Mouse (Mus musculus) stomach, postnatal 0 days (tissue): ENCODE data around the gene Ptgir. TPM values are rescaled to one million over a fixed set of nuclear protein-coding genes. Genes with fewer than 3 reads are reported as not detected.

Experiments
- ATAC-seq: fragments of 200-750 bp; cut with Nextera tagmentation; 2 replicates; pipeline ENCODE4 v1.8.0; 2017; ENCODE audit not compliant: low FRiP score, low TSS enrichment
- DNase-seq: peaks from one replicate; pipeline ENCODE4 v3.0.0-alpha.2; 2016; ENCODE audit warnings: low spot score
- H3K27ac ChIP-seq: fragments of 300-500 bp; sonication (generic); replicated peaks from 2 replicates; pipeline ENCODE4 v1.5.1; 2014; ENCODE audit warnings: mild to moderate bottlenecking, control low read depth
- H3K27me3 ChIP-seq: fragments of 300-500 bp; sonication (generic); 2 replicates; pipeline ENCODE4 v1.6.1; 2014; ENCODE audit warnings: low read length; ENCODE audit not compliant: control insufficient read depth, insufficient read depth
- H3K36me3 ChIP-seq: fragments of 300-500 bp; sonication (generic); 2 replicates; pipeline ENCODE4 v1.6.1; 2014; ENCODE audit warnings: low read length, mixed read lengths; ENCODE audit not compliant: control insufficient read depth, insufficient read depth
- H3K4me1 ChIP-seq: fragments of 300-500 bp; sonication (generic); replicated peaks from 2 replicates; pipeline ENCODE4 v1.6.1; 2014; ENCODE audit warnings: antibody characterized with exemption; ENCODE audit not compliant: control insufficient read depth, insufficient read depth
- H3K4me2 ChIP-seq: fragments of 300-500 bp; sonication (generic); replicated peaks from 2 replicates; pipeline ENCODE4 v1.6.1; 2014; ENCODE audit warnings: low read depth, mild to moderate bottlenecking, control low read depth, moderate library complexity
- H3K4me3 ChIP-seq: fragments of 300-500 bp; sonication (generic); 2 replicates; pipeline ENCODE4 v1.5.1; 2014; ENCODE audit warnings: low read depth, low read length, control low read depth
- H3K9ac ChIP-seq: fragments of 300-500 bp; sonication (generic); 2 replicates; pipeline ENCODE4 v1.6.1; 2014; ENCODE audit warnings: mild to moderate bottlenecking, low read length, control low read depth, mixed read lengths
- H3K9me3 ChIP-seq: fragments of 300-500 bp; sonication (generic); 2 replicates; pipeline ENCODE4 v1.6.1; 2016; ENCODE audit warnings: low read length; ENCODE audit not compliant: control insufficient read depth
- CTCF ChIP-seq: IDR thresholded peaks from 2 replicates; pipeline ENCODE4 v1.5.1; 2016; ENCODE audit warnings: antibody characterized with exemption, low read depth, mild to moderate bottlenecking, moderate library complexity
- EP300 ChIP-seq: optimal IDR thresholded peaks from 2 replicates; pipeline ENCODE3; 2016; ENCODE audit warnings: antibody characterized with exemption
- WGBS: fragments of 180-500 bp; shearing (Covaris S2); extraction: QIAGEN DNeasy Blood & Tissue Kit; methylation state at CpG from one replicate; pipeline ENCODE4 v1.1.7; 2014; 5-methylcytosine and 5-hydroxymethylcytosine counted together
- polyA plus RNA-seq: library from polyadenylated mRNA; unstranded; fragments of >200 nt; fragmentation: Nextera tagmentation; extraction: Ambion mirVana; gene quantifications from 2 replicates; pipeline ENCODE4 v1.2.1, GENCODE M21; 2015

The Ptgir gene
- polyA plus RNA-seq, 1 experiment from 2014 or later: 1.6 TPM

- no peaks in the 10 kb centered on the region for H3K36me3 ChIP-seq
- TF ChIP-seq CTCF: no peak
- TF ChIP-seq EP300: no peak
- peaks cover 3% of the 10 kb centered on the region; the same call in 1 of the 2 replicates for H3K4me1 ChIP-seq
- H3K27me3 ChIP-seq: no peaks in the 10 kb centered on the region
- peak overlapping the region; percentile 77 for H3K4me2 ChIP-seq
- peak overlapping the region; percentile 53 for H3K27ac ChIP-seq
- ATAC-seq (no peak), DNase-seq (no peak)
- H3K9ac ChIP-seq: peak overlapping the region; percentile 81
- H3K9me3 ChIP-seq: no peaks in the 10 kb centered on the region
- peak overlapping the region; percentile 70 for H3K4me3 ChIP-seq
- WGBS: 14% methylated on average over 11 of the region's 11 CpGs
Measured at GRCm38 (mm10) chr7:16876006-16876405, 30.3 kb upstream of the Ptgir start.

- no peaks in the 10 kb centered on the region for H3K36me3 ChIP-seq
- H3K4me2 ChIP-seq: peak overlapping the region; percentile 77
- peak overlapping the region; percentile 53 for H3K27ac ChIP-seq
- DNase-seq (peak; percentile 35), ATAC-seq (no peak)
- peak overlapping the region; percentile 39 for H3K9ac ChIP-seq
- no peaks in the 10 kb centered on the region for H3K27me3 ChIP-seq
- TF ChIP-seq CTCF: no peak
- no peak for TF ChIP-seq EP300
- no peaks in the 10 kb centered on the region for H3K9me3 ChIP-seq
- 6% methylated on average over 12 of the region's 13 CpGs for WGBS
- peaks cover 3% of the 10 kb centered on the region; the same call in 1 of the 2 replicates for H3K4me1 ChIP-seq
- H3K4me3 ChIP-seq: peak overlapping the region; percentile 70
Measured at GRCm38 (mm10) chr7:16876608-16877007, 29.7 kb upstream of the Ptgir start.

- H3K27ac ChIP-seq: no peak overlapping the region
- H3K4me1 ChIP-seq: peaks cover 3% of the 10 kb centered on the region; the same call in 1 of the 2 replicates
- WGBS: 80% methylated on average over 3 of the region's 3 CpGs
- no peak overlapping the region for H3K9ac ChIP-seq
- H3K9me3 ChIP-seq: no peaks in the 10 kb centered on the region
- H3K4me3 ChIP-seq: no peak overlapping the region
- H3K4me2 ChIP-seq: no peak overlapping the region
- H3K36me3 ChIP-seq: no peaks in the 10 kb centered on the region
- TF ChIP-seq CTCF (no peak), EP300 (no peak)
- no peak for ATAC-seq
- H3K27me3 ChIP-seq: no peaks in the 10 kb centered on the region
- DNase-seq: no peak
Measured at GRCm38 (mm10) chr7:16877717-16878116, 28.6 kb upstream of the Ptgir start.

GRCm38 (mm10) chr7:16879796-16880547, 26.3 kb upstream of the Ptgir start:
- ATAC-seq (peak; percentile 35; the same call in 1 of the 2 replicates), DNase-seq (peak; percentile 49)
- WGBS: 34% methylated on average over 9 of the region's 9 CpGs
- no peaks in the 10 kb centered on the region for H3K27me3 ChIP-seq
- no peaks in the 10 kb centered on the region for H3K9me3 ChIP-seq
- H3K4me1 ChIP-seq: peaks cover 3% of the 10 kb centered on the region; the same call in 1 of the 2 replicates
- no peak overlapping the region for H3K4me3 ChIP-seq
- TF ChIP-seq EP300 (peak; percentile 39), CTCF (no peak)
- H3K36me3 ChIP-seq: peaks cover 3% of the 10 kb centered on the region; the same call in 1 of the 2 replicates
- no peak overlapping the region for H3K9ac ChIP-seq
- peak overlapping the region; percentile 56 for H3K27ac ChIP-seq
- no peak overlapping the region for H3K4me2 ChIP-seq

GRCm38 (mm10) chr7:16880615-16881014, 25.7 kb upstream of the Ptgir start:
- DNase-seq (no peak), ATAC-seq (no peak)
- no peak overlapping the region for H3K4me3 ChIP-seq
- H3K27me3 ChIP-seq: no peaks in the 10 kb centered on the region
- peaks cover 2% of the 10 kb centered on the region for H3K9me3 ChIP-seq
- peak overlapping the region; percentile 56 for H3K27ac ChIP-seq
- H3K4me2 ChIP-seq: no peak overlapping the region
- 20% methylated on average over 5 of the region's 5 CpGs for WGBS
- H3K36me3 ChIP-seq: peaks cover 9% of the 10 kb centered on the region
- no peak overlapping the region for H3K9ac ChIP-seq
- TF ChIP-seq EP300 (no peak), CTCF (no peak)
- peaks cover 3% of the 10 kb centered on the region; the same call in 1 of the 2 replicates for H3K4me1 ChIP-seq

GRCm38 (mm10) chr7:16883162-16883561, 23.1 kb upstream of the Ptgir start:
- Histone ChIP-seq H3K27me3 (no peaks in the 10 kb centered on the region), H3K4me2 (no peak overlapping the region), H3K36me3 (peaks cover 15% of the 10 kb centered on the region), H3K4me1 (peaks cover 3% of the 10 kb centered on the region; the same call in 1 of the 2 replicates), H3K27ac (no peak overlapping the region), H3K4me3 (no peak overlapping the region), H3K9ac (no peak overlapping the region), H3K9me3 (peaks cover 8% of the 10 kb centered on the region)
- 91% methylated on average over 6 of the region's 6 CpGs for WGBS
- DNase-seq: no peak
- ATAC-seq: no peak
- TF ChIP-seq EP300 (no peak), CTCF (no peak)
